Mouse (Mus musculus) forebrain, embryonic 14.5 days (tissue): ENCODE measurements around the gene Gm49378. TPM values are rescaled to one million over a fixed set of nuclear protein-coding genes. Genes with fewer than 3 reads are reported as not detected.

ENCODE experiments used
- polyA plus RNA-seq: library from polyadenylated mRNA; unstranded; fragments of >200 nt; fragmentation: Nextera tagmentation; extraction: Ambion mirVana; gene quantifications from 2 replicates; pipeline ENCODE4 v1.2.1, GENCODE M21; 2014

Gm49378 gene
- polyA plus RNA-seq, 1 experiment from 2014 or later = 1.8 TPM

Other genes with a start within 250 kb of the Gm49378 start
- 26.8 and 31.1 TPM in 2 replicates for gene Dhrs4, start 159.1 kb downstream of the Gm49378 start, polyA plus RNA-seq
- gene Carmil3, start 147.2 kb downstream of the Gm49378 start, polyA plus RNA-seq = 21.9 and 26.5 TPM in 2 replicates
- gene Cpne6, start 127.5 kb downstream of the Gm49378 start, polyA plus RNA-seq = 4.5 and 7.4 TPM in 2 replicates
- not detected in 2 replicates for gene Nrl, start 112.9 kb downstream of the Gm49378 start, polyA plus RNA-seq
- 10.7 and 11.6 TPM in 2 replicates for gene Pck2, start 97.6 kb downstream of the Gm49378 start, polyA plus RNA-seq
- 130 and 137 TPM in 2 replicates for gene Dcaf11, start 77.9 kb downstream of the Gm49378 start, polyA plus RNA-seq
- not detected in 2 replicates for gene A730061H03Rik, start 77.5 kb downstream of the Gm49378 start, polyA plus RNA-seq
- gene Fitm1, start 62.3 kb downstream of the Gm49378 start, polyA plus RNA-seq = not detected in 2 replicates
- 192 and 204 TPM in 2 replicates for gene Psme1, start 59.8 kb downstream of the Gm49378 start, polyA plus RNA-seq
- gene Emc9, start 52.6 kb downstream of the Gm49378 start, polyA plus RNA-seq = 13.9 and 17.6 TPM in 2 replicates
- 206 and 213 TPM in 2 replicates for gene Psme2, start 46.8 kb downstream of the Gm49378 start, polyA plus RNA-seq
- gene Rnf31, start 46.2 kb downstream of the Gm49378 start, polyA plus RNA-seq = 11.0 and 13.0 TPM in 2 replicates
- 6.3 and 6.9 TPM in 2 replicates for gene Irf9, start 34.3 kb downstream of the Gm49378 start, polyA plus RNA-seq
- 6.5 and 7.0 TPM in 2 replicates for gene Rec8, start 19.9 kb downstream of the Gm49378 start, polyA plus RNA-seq
- gene Ipo4, start 1.9 kb downstream of the Gm49378 start, polyA plus RNA-seq = 80.8 and 82.5 TPM in 2 replicates
- 56.5 and 57.5 TPM in 2 replicates for gene Tm9sf1, start 5.9 kb upstream of the Gm49378 start, polyA plus RNA-seq
- gene Tssk4, start 12.3 kb upstream of the Gm49378 start, polyA plus RNA-seq = 0.17 and 0.20 TPM in 2 replicates
- 62.7 and 64.4 TPM in 2 replicates for gene Mdp1, start 22.6 kb upstream of the Gm49378 start, polyA plus RNA-seq
- gene Gmpr2, start 34.0 kb upstream of the Gm49378 start, polyA plus RNA-seq = 48.7 and 49.6 TPM in 2 replicates
- gene Nedd8, start 34.2 kb upstream of the Gm49378 start, polyA plus RNA-seq = 622 and 707 TPM in 2 replicates
- 30.6 and 37.5 TPM in 2 replicates for gene Tinf2, start 43.9 kb upstream of the Gm49378 start, polyA plus RNA-seq
- gene Tgm1, start 76.0 kb upstream of the Gm49378 start, polyA plus RNA-seq = 0.10 and 0.12 TPM in 2 replicates
- gene Rabggta, start 84.4 kb upstream of the Gm49378 start, polyA plus RNA-seq = 34.2 and 38.3 TPM in 2 replicates
- 83.8 and 84.4 TPM in 2 replicates for gene Dhrs1, start 107.8 kb upstream of the Gm49378 start, polyA plus RNA-seq
- gene Nop9, start 107.8 kb upstream of the Gm49378 start, polyA plus RNA-seq = 36.3 and 36.6 TPM in 2 replicates
- 0.14 TPM in 1 of 2 replicates, not detected in the other for gene Cideb, start 120.6 kb upstream of the Gm49378 start, polyA plus RNA-seq
- gene Ltb4r2, start 123.5 kb upstream of the Gm49378 start, polyA plus RNA-seq = 0.07 and 0.14 TPM in 2 replicates
- gene Ltb4r1, start 128.1 kb upstream of the Gm49378 start, polyA plus RNA-seq = 0.28 TPM in 1 of 2 replicates, not detected in the other
- 1.9 and 3.3 TPM in 2 replicates for gene Adcy4, start 146.2 kb upstream of the Gm49378 start, polyA plus RNA-seq
- 2.4 and 4.1 TPM in 2 replicates for gene Ripk3, start 151.0 kb upstream of the Gm49378 start, polyA plus RNA-seq
- 8.3 and 9.1 TPM in 2 replicates for gene Nfatc4, start 185.2 kb upstream of the Gm49378 start, polyA plus RNA-seq
- 6.2 and 7.4 TPM in 2 replicates for gene Nynrin, start 216.1 kb upstream of the Gm49378 start, polyA plus RNA-seq
- 0.20 and 0.27 TPM in 2 replicates for gene Cbln3, start 246.5 kb upstream of the Gm49378 start, polyA plus RNA-seq
- gene Khnyn, start 247.1 kb upstream of the Gm49378 start, polyA plus RNA-seq = 4.6 and 5.4 TPM in 2 replicates